Mouse (Mus musculus) stomach, embryonic 16.5 days (tissue): ENCODE measurements at regions not wholly inside any gene's neighbourhood (a gene's known extent, or its start where the extent isn't known, plus 50 kb on each side); places are given as distances from the start of the nearest gene placed in this dataset.

Source experiments
- ATAC-seq: fragments of 200-750 bp; cut with Nextera tagmentation; 2 replicates; pipeline ENCODE4 v1.8.0; 2017; ENCODE audit warnings: moderate number of reproducible peaks, moderate TSS enrichment; ENCODE audit not compliant: insufficient read depth, low FRiP score
- H3K27ac ChIP-seq: fragments of 300-500 bp; sonication (generic); 2 replicates; pipeline ENCODE4 v1.5.1; 2014; ENCODE audit warnings: low read length
- H3K27me3 ChIP-seq: fragments of 300-500 bp; sonication (generic); 2 replicates; pipeline ENCODE4 v1.6.1; 2014; ENCODE audit warnings: low read length, control low read depth, mixed read lengths; ENCODE audit not compliant: control insufficient read depth, insufficient read depth
- H3K36me3 ChIP-seq: fragments of 300-500 bp; sonication (generic); 2 replicates; pipeline ENCODE4 v1.6.1; 2014; ENCODE audit warnings: low read length; ENCODE audit not compliant: control insufficient read depth, insufficient read depth
- H3K4me1 ChIP-seq: fragments of 300-500 bp; sonication (generic); 2 replicates; pipeline ENCODE4 v1.6.1; 2014; ENCODE audit warnings: low read length, control low read depth, mixed read lengths; ENCODE audit not compliant: control insufficient read depth, insufficient read depth
- H3K4me2 ChIP-seq: fragments of 300-500 bp; sonication (generic); 2 replicates; pipeline ENCODE4 v1.6.1; 2014; ENCODE audit warnings: low read depth, low read length, mixed read lengths
- H3K4me3 ChIP-seq: fragments of 300-500 bp; sonication (generic); replicated peaks from 2 replicates; pipeline ENCODE4 v1.5.1; 2014; ENCODE audit warnings: mild to moderate bottlenecking, low read length
- H3K9ac ChIP-seq: fragments of 300-500 bp; sonication (generic); 2 replicates; pipeline ENCODE4 v1.6.1; 2014; ENCODE audit warnings: low read length
- H3K9me3 ChIP-seq: fragments of 300-500 bp; sonication (generic); replicated peaks from 2 replicates; pipeline ENCODE4 v1.6.1; 2016; ENCODE audit warnings: low read length, control low read depth; ENCODE audit not compliant: control insufficient read depth
- WGBS: fragments of 180-500 bp; shearing (Covaris S2); extraction: QIAGEN DNeasy Blood & Tissue Kit; methylation state at CpG from one replicate; pipeline ENCODE4 v1.1.7; 2014; 5-methylcytosine and 5-hydroxymethylcytosine counted together

DNA sequence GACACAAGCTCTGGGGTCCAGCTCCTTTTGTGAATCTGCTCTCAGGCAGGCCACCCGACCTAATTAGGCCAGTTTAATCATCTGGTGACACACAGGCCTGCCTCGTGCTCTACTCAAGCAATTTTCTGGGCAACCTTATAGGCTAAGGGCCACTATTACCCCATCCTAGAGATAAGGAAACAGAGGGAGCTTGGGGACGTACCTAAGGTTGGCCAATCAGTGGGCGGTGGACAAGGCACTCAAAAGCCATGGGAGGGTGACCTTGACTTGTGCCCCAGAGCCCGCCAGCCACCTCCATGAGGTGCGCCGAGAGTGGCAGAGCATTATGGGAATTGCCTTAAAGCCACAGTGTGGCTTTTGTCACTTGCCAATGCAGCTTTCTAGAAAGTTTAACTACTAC is 131.9 kb upstream of the Klf14 start:
- Histone ChIP-seq H3K27ac (no peak overlapping the region), H3K9ac (no peak overlapping the region), H3K4me1 (peaks cover 19% of the 10 kb centered on the region), H3K4me2 (no peak overlapping the region), H3K36me3 (no peaks in the 10 kb centered on the region), H3K4me3 (no peak overlapping the region), H3K27me3 (no peaks in the 10 kb centered on the region), H3K9me3 (no peaks in the 10 kb centered on the region)
- ATAC-seq, result no peak
- WGBS, result 75% methylated on average over 7 of the region's 7 CpGs

DNA sequence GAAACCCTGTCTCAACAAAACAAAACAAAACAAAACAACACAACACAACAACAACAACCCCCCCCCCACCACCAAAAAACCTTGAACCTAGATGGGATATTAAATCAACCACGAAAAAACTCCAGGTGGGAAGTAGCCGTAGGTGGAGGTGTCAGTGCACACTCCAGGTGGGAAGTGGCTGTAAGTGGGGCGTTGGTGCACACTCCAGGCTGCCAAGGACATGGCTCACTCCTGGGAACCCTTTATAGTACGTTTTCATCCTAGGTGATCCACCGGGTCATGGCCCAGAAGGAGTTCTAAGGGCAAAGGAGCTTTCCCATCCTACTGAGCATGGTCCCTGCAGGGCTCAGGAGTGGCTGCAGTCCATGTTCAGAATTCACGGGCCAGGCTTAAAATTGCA is 133.4 kb upstream of the Klf14 start:
- no peak overlapping the region for H3K4me2 ChIP-seq
- no peak overlapping the region for H3K4me3 ChIP-seq
- no peaks in the 10 kb centered on the region for H3K27me3 ChIP-seq
- H3K9ac ChIP-seq, result no peak overlapping the region
- H3K36me3 ChIP-seq, result no peaks in the 10 kb centered on the region
- no peak overlapping the region for H3K27ac ChIP-seq
- WGBS, result 75% methylated on average over 6 of the region's 6 CpGs
- peaks cover 19% of the 10 kb centered on the region for H3K4me1 ChIP-seq
- no peaks in the 10 kb centered on the region for H3K9me3 ChIP-seq
- no peak for ATAC-seq

- Histone ChIP-seq H3K27me3 (no peaks in the 10 kb centered on the region), H3K4me3 (no peak overlapping the region), H3K4me2 (no peak overlapping the region), H3K27ac (no peak overlapping the region), H3K4me1 (peaks cover 16% of the 10 kb centered on the region), H3K9ac (no peak overlapping the region), H3K36me3 (no peaks in the 10 kb centered on the region), H3K9me3 (no peaks in the 10 kb centered on the region)
- 66% methylated on average over 5 of the region's 5 CpGs for WGBS
- no peak for ATAC-seq
These were observed 133.9 kb upstream of the Klf14 start for GRCm38 (mm10) chr6:31092760-31093159.

DNA sequence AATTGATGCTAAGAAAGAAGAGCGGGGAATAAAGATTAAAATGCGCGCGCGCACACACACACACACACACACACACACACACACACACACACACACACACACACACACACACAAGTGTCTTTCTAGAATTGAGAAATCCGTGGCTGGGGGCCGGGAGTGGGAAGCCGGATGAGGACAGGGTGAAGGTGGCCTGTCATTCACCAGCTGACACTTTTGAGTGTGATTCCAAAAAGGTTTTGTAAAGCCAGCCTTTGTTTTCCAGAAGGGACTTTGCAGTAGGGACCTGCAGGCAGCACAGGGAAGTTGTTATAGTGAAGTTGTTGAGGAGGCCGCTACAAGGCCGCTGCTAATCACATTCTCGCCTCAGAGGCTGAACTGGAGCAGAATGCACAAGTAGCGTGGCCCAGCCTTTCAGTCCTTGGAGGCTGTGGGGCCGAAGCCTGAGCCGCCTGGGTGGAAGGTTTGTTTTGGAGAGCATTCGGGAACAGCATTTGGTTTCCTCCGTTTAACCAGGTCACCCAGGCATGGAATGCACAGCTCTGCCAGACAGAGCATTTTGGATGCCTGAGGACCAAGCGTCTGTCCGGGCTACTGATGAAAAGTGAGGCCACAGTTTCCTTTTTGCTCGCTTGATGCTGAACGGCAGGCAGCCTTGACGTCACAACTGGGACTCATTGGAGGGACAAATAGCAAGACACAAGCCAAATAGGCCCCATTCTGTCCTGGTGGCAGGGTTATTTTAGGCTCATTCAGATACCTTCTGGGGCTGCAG is 137.3 kb upstream of the Klf14 start:
- Histone ChIP-seq H3K9me3 (no peaks in the 10 kb centered on the region), H3K4me2 (no peak overlapping the region), H3K27ac (no peak overlapping the region), H3K9ac (no peak overlapping the region), H3K4me1 (peaks cover 4% of the 10 kb centered on the region; the same call in 1 of the 2 replicates), H3K4me3 (no peak overlapping the region), H3K27me3 (no peaks in the 10 kb centered on the region), H3K36me3 (no peaks in the 10 kb centered on the region)
- 71% methylated on average over 21 of the region's 21 CpGs for WGBS
- no peak for ATAC-seq

DNA sequence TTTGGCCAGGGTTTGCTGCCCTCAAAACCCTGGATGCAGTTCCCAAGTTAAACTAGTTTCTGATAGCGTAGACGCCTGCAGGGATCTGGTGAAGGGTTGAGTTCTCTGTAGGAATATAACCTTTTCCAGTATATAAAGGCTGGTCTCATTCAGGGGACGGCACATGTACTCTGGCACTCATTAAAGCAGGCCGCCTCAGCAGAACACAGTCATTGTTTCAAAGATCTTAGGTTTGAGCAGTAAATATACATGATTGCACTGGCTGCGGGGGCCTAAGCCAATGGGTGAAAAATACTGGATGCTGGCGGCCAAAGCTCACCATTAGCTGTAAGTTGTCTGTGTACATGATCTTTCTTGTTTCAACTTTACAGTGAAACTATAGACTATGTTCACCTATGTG is 137.9 kb upstream of the Klf14 start:
- H3K9me3 ChIP-seq, result no peaks in the 10 kb centered on the region
- H3K4me1 ChIP-seq, result peaks cover 4% of the 10 kb centered on the region; the same call in 1 of the 2 replicates
- no peak overlapping the region for H3K4me2 ChIP-seq
- no peak overlapping the region for H3K9ac ChIP-seq
- H3K4me3 ChIP-seq, result no peak overlapping the region
- H3K27me3 ChIP-seq, result no peaks in the 10 kb centered on the region
- WGBS, result 84% methylated on average over 6 of the region's 6 CpGs
- ATAC-seq, result no peak
- no peak overlapping the region for H3K27ac ChIP-seq
- H3K36me3 ChIP-seq, result no peaks in the 10 kb centered on the region

GRCm38 (mm10) chr6:31097254-31097653 is 138.4 kb upstream of the Klf14 start:
- Histone ChIP-seq H3K4me2 (no peak overlapping the region), H3K4me3 (no peak overlapping the region), H3K27me3 (no peaks in the 10 kb centered on the region), H3K9ac (no peak overlapping the region), H3K36me3 (no peaks in the 10 kb centered on the region), H3K27ac (no peak overlapping the region), H3K4me1 (peaks cover 4% of the 10 kb centered on the region; the same call in 1 of the 2 replicates), H3K9me3 (no peaks in the 10 kb centered on the region)
- ATAC-seq, result no peak
- WGBS, result 75% methylated on average over 9 of the region's 9 CpGs

- no peak overlapping the region for H3K4me2 ChIP-seq
- H3K4me1 ChIP-seq, result peaks cover 4% of the 10 kb centered on the region; the same call in 1 of the 2 replicates
- WGBS, result 81% methylated on average over 5 of the region's 5 CpGs
- H3K9me3 ChIP-seq, result no peaks in the 10 kb centered on the region
- H3K27ac ChIP-seq, result no peak overlapping the region
- H3K4me3 ChIP-seq, result no peak overlapping the region
- ATAC-seq, result no peak
- H3K36me3 ChIP-seq, result no peaks in the 10 kb centered on the region
- no peak overlapping the region for H3K9ac ChIP-seq
- no peaks in the 10 kb centered on the region for H3K27me3 ChIP-seq
These were observed 139.2 kb upstream of the Klf14 start for GRCm38 (mm10) chr6:31098106-31098505.

DNA sequence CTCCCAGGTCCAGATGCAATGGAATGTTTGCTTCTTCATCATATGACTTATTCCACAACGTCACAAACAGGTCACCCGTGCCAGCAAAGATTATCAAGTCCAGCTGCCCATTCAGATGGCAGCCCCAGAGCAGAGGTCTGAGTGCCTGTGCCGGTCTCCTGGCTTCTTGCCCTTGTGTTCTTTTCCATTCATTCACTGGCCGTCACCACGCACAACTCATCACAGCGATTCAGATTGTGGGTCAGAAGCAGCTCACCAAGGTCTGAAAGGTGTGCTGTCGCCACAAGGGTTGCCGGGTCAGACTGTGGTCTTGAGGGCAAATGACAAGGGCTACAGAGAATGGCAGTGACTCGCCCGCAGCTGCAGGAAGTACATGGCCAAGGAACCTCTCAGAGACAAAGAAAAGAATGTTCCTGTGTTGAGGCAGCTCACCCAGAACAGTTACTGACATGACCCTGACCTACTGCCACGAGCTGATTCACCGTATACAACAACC is 141.3 kb upstream of the Klf14 start:
- Histone ChIP-seq H3K27me3 (no peaks in the 10 kb centered on the region), H3K36me3 (no peaks in the 10 kb centered on the region), H3K27ac (no peak overlapping the region), H3K4me2 (no peak overlapping the region), H3K9me3 (no peaks in the 10 kb centered on the region), H3K9ac (no peak overlapping the region), H3K4me3 (no peak overlapping the region), H3K4me1 (peaks cover 4% of the 10 kb centered on the region; the same call in 1 of the 2 replicates)
- ATAC-seq, result no peak
- WGBS, result 64% methylated on average over 12 of the region's 12 CpGs

GRCm38 (mm10) chr6:31100749-31101148 is 141.9 kb upstream of the Klf14 start:
- Histone ChIP-seq H3K9ac (no peak overlapping the region), H3K4me3 (no peak overlapping the region), H3K27ac (no peak overlapping the region), H3K27me3 (no peaks in the 10 kb centered on the region), H3K9me3 (no peaks in the 10 kb centered on the region), H3K4me2 (no peak overlapping the region), H3K4me1 (peaks cover 4% of the 10 kb centered on the region; the same call in 1 of the 2 replicates), H3K36me3 (no peaks in the 10 kb centered on the region)
- WGBS, result 28% methylated on average over 5 of the region's 5 CpGs
- ATAC-seq, result no peak
